Mouse (Mus musculus) splenic B cell, adult 2 months (primary cell): Measurements from ENCODE around the gene Lipo4.
"Not testable (repeated sequence)": the region's sequence is repeated elsewhere in the genome, so short reads cannot be mapped to it uniquely, and the experiment has no call there.

Experiments
- DNase-seq: peaks from one replicate; pipeline ENCODE4 v3.0.0-alpha.2; 2011; ENCODE audit warnings: low read depth, low spot score
- H3K27me3 ChIP-seq: 2 replicates; pipeline ENCODE4 v1.6.1; 2012; ENCODE audit warnings: mild to moderate bottlenecking, low read length, moderate library complexity, mixed read lengths; ENCODE audit not compliant: control insufficient read depth, poor library complexity, insufficient read depth, severe bottlenecking
- H3K36me3 ChIP-seq: 2 replicates; pipeline ENCODE4 v1.6.1; 2012; ENCODE audit warnings: mild to moderate bottlenecking, low read length, moderate library complexity, mixed read lengths; ENCODE audit not compliant: control insufficient read depth, poor library complexity, insufficient read depth, severe bottlenecking

Gene Lipo4

DNA sequence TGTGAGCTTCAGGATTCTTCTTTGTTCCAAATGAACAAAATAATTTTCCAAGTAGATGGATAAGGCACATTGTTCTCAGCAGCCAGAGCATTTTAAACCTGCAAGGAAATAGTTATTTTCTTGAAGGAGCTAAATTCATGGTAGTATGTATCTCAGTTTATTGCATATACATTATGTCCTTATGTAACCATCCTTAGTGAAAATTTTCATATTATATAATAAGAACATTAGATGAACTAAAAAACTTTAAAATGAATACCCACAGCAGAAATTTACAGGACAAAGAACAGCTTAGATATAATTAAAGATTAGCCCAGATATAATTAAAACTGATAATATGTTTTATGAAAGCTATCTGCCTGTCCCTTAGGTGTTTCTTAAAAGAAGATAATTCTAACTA, at the start of gene Lipo4:
Lipo4 (minus strand) TSS at position 101 of the 400 bp plus-strand sequence.
- no peaks in the 10 kb centered on the region for H3K27me3 ChIP-seq
- no peak for DNase-seq
- no peaks in the 10 kb centered on the region for H3K36me3 ChIP-seq

DNA sequence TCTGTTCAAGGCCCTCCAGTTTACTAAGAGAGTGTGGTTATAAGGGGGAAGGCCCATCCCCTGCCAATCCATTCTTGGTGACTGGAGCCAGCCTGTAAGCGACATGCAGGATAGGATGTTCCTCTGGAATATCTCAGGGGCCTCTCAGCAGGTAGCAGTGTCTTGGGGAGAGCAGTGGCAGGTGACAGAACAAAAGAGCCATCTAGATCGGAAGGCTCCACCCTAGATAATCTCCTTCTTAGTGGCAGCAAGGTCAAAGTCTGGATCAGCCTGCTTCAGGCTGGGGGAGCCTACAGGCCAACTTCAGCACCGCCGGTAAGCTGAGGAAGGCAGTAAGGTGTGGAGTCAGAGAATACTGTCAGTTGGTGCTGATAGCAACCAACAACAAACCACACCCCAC, 61.2 kb downstream of the Lipo4 start:
- not testable (repeated sequence) for DNase-seq, H3K27me3 ChIP-seq, H3K36me3 ChIP-seq

DNA sequence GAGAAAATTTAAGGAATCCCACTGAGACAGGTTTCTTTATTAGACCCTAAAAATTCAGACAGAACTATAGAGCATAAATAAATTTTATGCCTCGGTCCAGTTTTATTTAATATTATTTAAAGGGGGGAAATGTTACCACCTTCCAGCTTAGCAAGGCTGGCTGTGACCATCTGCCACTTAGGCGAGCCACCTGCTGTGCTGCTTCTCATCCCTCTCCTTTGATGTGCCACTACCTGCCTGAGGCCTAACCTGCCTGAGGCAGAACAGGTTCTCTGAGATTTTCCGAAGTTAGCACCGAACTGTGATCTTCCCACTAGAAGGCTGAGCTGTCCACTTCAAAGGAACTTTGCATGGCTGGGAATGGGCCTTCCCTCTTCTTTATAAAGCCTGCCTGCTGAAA, 63.9 kb downstream of the Lipo4 start:
- DNase-seq, result no peak
- Histone ChIP-seq H3K27me3 (no peaks in the 10 kb centered on the region), H3K36me3 (no peaks in the 10 kb centered on the region)
